In the genomic region with DNA sequence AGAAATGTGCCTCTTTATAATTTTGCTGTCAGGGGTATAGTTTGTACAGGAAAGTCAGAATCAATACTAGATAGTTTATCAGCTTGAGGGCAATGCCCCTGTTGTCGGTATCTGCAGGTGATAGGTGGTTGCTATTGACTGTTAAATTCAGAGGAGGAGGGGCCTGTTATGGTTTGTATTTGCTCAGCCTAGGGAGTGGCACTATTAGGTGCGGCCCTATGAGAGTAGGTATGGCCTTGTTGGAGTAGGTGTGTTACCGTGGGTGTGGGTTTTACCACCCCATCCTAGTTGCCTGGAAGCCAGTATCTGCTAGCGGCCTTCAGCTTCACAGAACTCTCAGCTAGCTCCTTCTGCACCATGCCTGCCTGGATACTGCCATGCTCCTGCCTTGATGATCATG, we compare ENCODE assay signal across 26 mouse cellular contexts.
"Had no signal": no experiment of that assay in that cellular context is flagged by ENCODE, and none has a peak within 500 bp of the region (broad histone marks: within the 10 kb centered on the region; RNA-seq: fewer than 3 reads in every experiment).

No protein-coding gene starts in this region.

- H3K27ac ChIP-seq: kidney, embryonic 15.5 days; limb, embryonic 10.5 days; limb, embryonic 13.5 days; liver, embryonic 12.5 days; liver, embryonic 15.5 days; lung, embryonic 15.5 days; macrophage; midbrain, embryonic 10.5 days; midbrain, embryonic 13.5 days; neural tube, embryonic 13.5 days had no signal

- H3K4me3 ChIP-seq: kidney, embryonic 15.5 days; limb, embryonic 10.5 days; limb, embryonic 13.5 days; liver, embryonic 12.5 days; liver, embryonic 15.5 days; lung, embryonic 15.5 days; megakaryocyte, embryonic 14.5 days; midbrain, embryonic 10.5 days; midbrain, embryonic 13.5 days; myocyte; neural tube, embryonic 13.5 days had no signal

- H3K27me3 ChIP-seq: kidney, embryonic 15.5 days; limb, embryonic 13.5 days; liver, embryonic 15.5 days; lung, embryonic 15.5 days; midbrain, embryonic 13.5 days; neural tube, embryonic 13.5 days had no signal

- H3K4me1 ChIP-seq: kidney, embryonic 15.5 days; limb, embryonic 10.5 days; limb, embryonic 13.5 days; liver, embryonic 12.5 days; liver, embryonic 15.5 days; lung, embryonic 15.5 days; megakaryocyte, embryonic 14.5 days; neural tube, embryonic 13.5 days had no signal

- H3K36me3 ChIP-seq: kidney, embryonic 15.5 days; limb, embryonic 10.5 days; limb, embryonic 13.5 days; liver, embryonic 12.5 days; liver, embryonic 15.5 days; lung, embryonic 15.5 days; midbrain, embryonic 10.5 days; midbrain, embryonic 13.5 days; neural tube, embryonic 13.5 days had no signal

- H3K9ac ChIP-seq: kidney, embryonic 15.5 days; limb, embryonic 13.5 days; liver, embryonic 12.5 days; liver, embryonic 15.5 days; lung, embryonic 15.5 days; midbrain, embryonic 13.5 days; neural tube, embryonic 13.5 days had no signal

- DNase-seq: kidney, adult 11 months; kidney, adult 8-10 months; kidney, postnatal 10 days; kidney, postnatal 4 days; layer of hippocampus, adult 9-11 months; liver; lung, postnatal 14 days; retina, postnatal 1 day; right cerebral cortex, postnatal 25 days; spleen, adult 18-20 months; thymus, adult 18-20 months; thymus, postnatal 14 days; thymus, postnatal 4 days had no signal

- H3K9me3 ChIP-seq: kidney, embryonic 15.5 days; limb, embryonic 10.5 days; limb, embryonic 13.5 days; liver, embryonic 12.5 days; liver, embryonic 15.5 days; lung, embryonic 15.5 days; megakaryocyte, embryonic 14.5 days; midbrain, embryonic 10.5 days; midbrain, embryonic 13.5 days; neural tube, embryonic 13.5 days had no signal

- H3K4me2 ChIP-seq: kidney, embryonic 15.5 days; limb, embryonic 13.5 days; liver, embryonic 12.5 days; liver, embryonic 15.5 days; lung, embryonic 15.5 days; midbrain, embryonic 13.5 days; neural tube, embryonic 13.5 days had no signal

- ATAC-seq: liver, embryonic 12.5 days; midbrain, embryonic 13.5 days; midbrain, embryonic 16.5 days had no signal
